Mouse (Mus musculus) neural tube, embryonic 11.5 days (tissue): ENCODE measurements around the gene Sult1a1. TPM values are rescaled to one million over a fixed set of nuclear protein-coding genes. Genes with fewer than 3 reads are reported as not detected.
"Not testable (repeated sequence)": the region's sequence is repeated elsewhere in the genome, so short reads cannot be mapped to it uniquely, and the experiment has no call there.

ENCODE experiments used
- ATAC-seq: fragments of 200-750 bp; cut with Nextera tagmentation; 2 replicates; pipeline ENCODE4 v1.8.0; 2017; ENCODE audit warnings: moderate number of reproducible peaks, mild to moderate bottlenecking, moderate TSS enrichment, moderate library complexity; ENCODE audit not compliant: insufficient read depth, low FRiP score, low TSS enrichment
- DNase-seq: peaks from one replicate; pipeline ENCODE4 v3.0.0-alpha.2; 2015; ENCODE audit warnings: low spot score
- H3K27ac ChIP-seq: fragments of 300-500 bp; sonication (generic); 2 replicates; pipeline ENCODE4 v1.5.1; 2014; ENCODE audit warnings: low read depth, mild to moderate bottlenecking, low read length
- H3K27me3 ChIP-seq: fragments of 300-500 bp; sonication (generic); 2 replicates; pipeline ENCODE4 v1.6.1; 2014; ENCODE audit warnings: mild to moderate bottlenecking, low read length, mixed read lengths; ENCODE audit not compliant: control insufficient read depth, insufficient read depth
- H3K36me3 ChIP-seq: fragments of 300-500 bp; sonication (generic); 2 replicates; pipeline ENCODE4 v1.6.1; 2014; ENCODE audit warnings: mild to moderate bottlenecking, low read length, moderate library complexity, mixed read lengths; ENCODE audit not compliant: control insufficient read depth, insufficient read depth
- H3K4me1 ChIP-seq: fragments of 300-500 bp; sonication (generic); 2 replicates; pipeline ENCODE4 v1.6.1; 2014; ENCODE audit warnings: low read length, mixed read lengths; ENCODE audit not compliant: control insufficient read depth, insufficient read depth
- H3K4me2 ChIP-seq: fragments of 300-500 bp; sonication (generic); 2 replicates; pipeline ENCODE4 v1.6.1; 2014; ENCODE audit warnings: low read depth, mild to moderate bottlenecking, moderate library complexity
- H3K4me3 ChIP-seq: fragments of 300-500 bp; sonication (generic); 2 replicates; pipeline ENCODE4 v1.5.1; 2014; ENCODE audit warnings: low read depth, low read length
- H3K9ac ChIP-seq: fragments of 300-500 bp; sonication (generic); 2 replicates; pipeline ENCODE4 v1.6.1; 2014; ENCODE audit warnings: mild to moderate bottlenecking, low read length
- H3K9me3 ChIP-seq: fragments of 300-500 bp; sonication (generic); 2 replicates; pipeline ENCODE4 v1.6.1; 2016; ENCODE audit warnings: low read length; ENCODE audit not compliant: control insufficient read depth
- WGBS: fragments of 180-500 bp; shearing (Covaris S2); extraction: QIAGEN DNeasy Blood & Tissue Kit; methylation state at CpG from one replicate; pipeline ENCODE4 v1.1.7; 2014; 5-methylcytosine and 5-hydroxymethylcytosine counted together
- polyA plus RNA-seq: library from polyadenylated mRNA; unstranded; fragments of >200 nt; fragmentation: Nextera tagmentation; extraction: Ambion mirVana; gene quantifications from 2 replicates; pipeline ENCODE4 v1.2.1, GENCODE M21; 2014

Gene Sult1a1
- polyA plus RNA-seq, 1 experiment from 2014 or later, result not detected

DNA sequence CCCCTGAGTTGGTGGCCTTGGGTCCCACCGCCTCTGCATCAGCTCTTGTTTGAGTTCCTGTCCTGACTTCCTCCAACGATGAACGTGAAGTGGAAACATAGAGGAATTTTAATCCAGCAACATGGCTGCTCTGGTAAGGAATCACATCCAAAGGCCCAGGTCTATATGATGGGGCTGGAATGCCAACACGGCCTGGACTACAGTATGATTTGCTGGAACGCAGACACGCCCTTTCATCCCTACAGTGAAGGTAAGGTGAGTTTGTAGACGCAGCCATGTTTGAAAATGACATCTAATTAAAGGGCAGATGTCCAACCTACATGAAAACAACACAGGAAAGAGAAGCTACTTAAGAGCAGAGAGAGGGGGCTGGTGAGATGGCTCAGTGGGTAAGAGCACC is 17.5 kb upstream of the Sult1a1 start:
- WGBS, result 94% methylated on average over 7 of the region's 7 CpGs
- no peaks in the 10 kb centered on the region for H3K27me3 ChIP-seq
- no peaks in the 10 kb centered on the region for H3K9me3 ChIP-seq
- H3K4me2 ChIP-seq, result no peak overlapping the region
- H3K9ac ChIP-seq, result no peak overlapping the region
- H3K36me3 ChIP-seq, result peaks cover 4% of the 10 kb centered on the region; the same call in 1 of the 2 replicates
- H3K4me3 ChIP-seq, result no peak overlapping the region
- ATAC-seq (no peak), DNase-seq (no peak)
- peaks cover 7% of the 10 kb centered on the region for H3K4me1 ChIP-seq
- no peak overlapping the region for H3K27ac ChIP-seq

- H3K4me1 ChIP-seq, result peaks cover 7% of the 10 kb centered on the region
- H3K4me2 ChIP-seq, result no peak overlapping the region
- DNase-seq, result peak; percentile 79
- no peaks in the 10 kb centered on the region for H3K9me3 ChIP-seq
- 49% methylated on average over 3 of the region's 3 CpGs for WGBS
- H3K27me3 ChIP-seq, result no peaks in the 10 kb centered on the region
- peaks cover 4% of the 10 kb centered on the region; the same call in 1 of the 2 replicates for H3K36me3 ChIP-seq
- no peak overlapping the region for H3K9ac ChIP-seq
- no peak overlapping the region for H3K4me3 ChIP-seq
- ATAC-seq, result no peak
- no peak overlapping the region for H3K27ac ChIP-seq
Measured at GRCm38 (mm10) chr7:126693256-126693655, 17.0 kb upstream of the Sult1a1 start.

- ATAC-seq (no peak), DNase-seq (no peak)
- Histone ChIP-seq H3K4me3 (no peak overlapping the region), H3K9ac (no peak overlapping the region), H3K27ac (no peak overlapping the region), H3K4me1 (peaks cover 7% of the 10 kb centered on the region), H3K9me3 (no peaks in the 10 kb centered on the region), H3K27me3 (no peaks in the 10 kb centered on the region), H3K4me2 (no peak overlapping the region), H3K36me3 (peaks cover 4% of the 10 kb centered on the region; the same call in 1 of the 2 replicates)
- WGBS, result 93% methylated on average over 26 of the region's 26 CpGs
Measured at GRCm38 (mm10) chr7:126692426-126692825, 16.2 kb upstream of the Sult1a1 start.

- no peaks in the 10 kb centered on the region for H3K27me3 ChIP-seq
- H3K9ac ChIP-seq, result no peak overlapping the region
- H3K9me3 ChIP-seq, result no peaks in the 10 kb centered on the region
- H3K27ac ChIP-seq, result no peak overlapping the region
- 95% methylated on average over 4 of the region's 5 CpGs for WGBS
- peaks cover 4% of the 10 kb centered on the region for H3K4me1 ChIP-seq
- peaks cover 4% of the 10 kb centered on the region; the same call in 1 of the 2 replicates for H3K36me3 ChIP-seq
- ATAC-seq, result no peak
- DNase-seq, result no peak
- H3K4me3 ChIP-seq, result no peak overlapping the region
- no peak overlapping the region for H3K4me2 ChIP-seq
Measured at GRCm38 (mm10) chr7:126691676-126692075, 15.4 kb upstream of the Sult1a1 start.

DNA sequence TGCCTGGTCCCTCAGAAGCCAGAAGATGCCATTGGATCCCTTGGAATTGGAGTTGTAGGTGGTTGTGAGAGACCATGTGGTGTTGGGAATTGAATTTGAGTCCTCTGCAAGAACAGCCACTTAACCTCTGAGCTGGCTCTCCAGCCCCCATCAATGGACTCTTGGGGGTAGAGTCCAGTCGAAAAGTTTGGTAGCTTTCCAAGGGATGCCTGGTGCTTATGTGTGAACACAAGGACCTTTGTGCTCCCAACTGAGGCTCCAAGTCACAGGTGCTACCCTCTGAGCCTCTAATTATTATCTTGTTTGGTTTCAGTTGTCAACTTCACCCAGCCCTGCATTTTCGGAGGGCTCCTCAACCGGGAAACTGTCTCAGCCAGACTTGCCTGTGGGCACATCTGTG is 14.5 kb upstream of the Sult1a1 start:
- Histone ChIP-seq H3K4me2 (no peak overlapping the region), H3K27me3 (no peaks in the 10 kb centered on the region), H3K9me3 (no peaks in the 10 kb centered on the region), H3K4me1 (no peaks in the 10 kb centered on the region), H3K4me3 (no peak overlapping the region), H3K36me3 (peaks cover 4% of the 10 kb centered on the region; the same call in 1 of the 2 replicates), H3K27ac (no peak overlapping the region), H3K9ac (no peak overlapping the region)
- WGBS, result 92% methylated on average over 3 of the region's 3 CpGs
- ATAC-seq (no peak), DNase-seq (no peak)

DNA sequence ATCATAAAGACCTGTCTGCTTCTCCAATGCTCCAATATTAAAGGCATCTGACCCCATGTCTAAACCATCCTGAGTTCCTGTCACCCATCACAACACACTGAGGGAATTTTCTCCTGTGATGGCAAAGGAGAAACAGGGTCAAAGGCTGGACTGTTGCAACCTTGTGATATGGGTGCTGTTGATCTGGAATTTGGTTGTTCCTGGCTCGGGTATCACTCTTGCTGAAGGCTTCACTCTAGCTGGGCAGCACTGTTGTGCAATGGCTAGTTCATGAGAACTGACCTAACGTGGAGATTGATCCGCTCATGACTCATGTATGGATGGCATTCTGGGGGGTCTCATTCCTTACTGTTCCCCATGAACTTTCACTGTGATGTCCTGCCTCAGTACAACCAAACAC is 12.8 kb upstream of the Sult1a1 start:
- H3K36me3 ChIP-seq, result peaks cover 4% of the 10 kb centered on the region; the same call in 1 of the 2 replicates
- 89% methylated on average over 3 of the region's 3 CpGs for WGBS
- ATAC-seq, result no peak

DNA sequence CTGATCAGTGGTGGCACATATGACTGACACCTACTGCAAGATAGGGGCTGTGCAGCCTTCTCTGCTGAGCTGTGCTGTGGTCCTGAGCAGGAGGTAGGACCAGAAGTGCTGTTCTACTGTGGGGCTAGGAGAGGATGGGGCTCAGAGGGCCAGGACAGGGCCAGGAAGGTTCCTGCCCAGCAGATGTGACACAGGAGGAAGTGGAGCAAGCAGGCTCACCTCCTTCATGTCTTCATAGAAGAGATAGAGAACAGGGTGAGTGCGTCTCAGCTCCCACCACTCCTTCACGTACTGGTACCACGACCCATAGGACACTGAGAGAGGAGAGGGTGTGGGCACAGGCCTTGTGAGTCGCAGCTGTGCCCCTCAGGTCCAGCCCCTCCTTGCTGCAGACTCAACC is 11.9 kb upstream of the Sult1a1 start:
- H3K4me3 ChIP-seq, H3K4me1 ChIP-seq, DNase-seq, H3K4me2 ChIP-seq, H3K36me3 ChIP-seq, ATAC-seq, H3K9ac ChIP-seq, H3K27me3 ChIP-seq, H3K27ac ChIP-seq, H3K9me3 ChIP-seq: not testable (repeated sequence)
- WGBS, result 75% methylated on average over 4 of the region's 4 CpGs

More for the DNA sequence above, 12.8 kb upstream of the Sult1a1 start:
- Histone ChIP-seq H3K9ac (no peak overlapping the region), H3K4me1 (no peaks in the 10 kb centered on the region), H3K27me3 (no peaks in the 10 kb centered on the region), H3K27ac (no peak overlapping the region), H3K9me3 (no peaks in the 10 kb centered on the region), H3K4me2 (no peak overlapping the region), H3K4me3 (no peak overlapping the region)
- no peak for DNase-seq

DNA sequence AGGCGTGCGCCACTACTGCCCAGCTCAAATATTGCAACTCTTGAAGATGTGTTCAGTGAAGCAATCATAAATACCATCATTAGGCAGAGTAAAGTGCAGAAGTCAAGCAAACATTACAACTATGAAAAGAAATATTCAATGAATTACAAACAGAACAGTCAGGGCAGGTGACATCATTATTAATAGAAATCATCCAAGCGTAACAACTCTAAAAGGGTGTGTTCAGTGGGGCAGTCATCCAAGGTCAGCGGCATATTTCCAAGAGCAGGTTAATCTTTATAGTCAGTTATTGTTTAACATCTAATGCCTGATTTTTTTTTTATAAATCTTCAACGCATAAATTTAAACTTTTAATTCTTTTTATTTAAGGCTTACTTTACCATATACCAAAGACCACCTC is 5.0 kb upstream of the Sult1a1 start:
- no peaks in the 10 kb centered on the region for H3K9me3 ChIP-seq
- no peak for DNase-seq

GRCm38 (mm10) chr7:126679683-126680082 is 3.5 kb upstream of the Sult1a1 start:
- H3K9ac ChIP-seq, result no peak overlapping the region
- H3K4me3 ChIP-seq, result no peak overlapping the region
- H3K9me3 ChIP-seq, result no peaks in the 10 kb centered on the region
- H3K4me2 ChIP-seq, result no peak overlapping the region
- H3K27me3 ChIP-seq, result no peaks in the 10 kb centered on the region
- WGBS, result 91% methylated on average over 5 of the region's 5 CpGs
- no peaks in the 10 kb centered on the region; the same call in 1 of the 2 replicates for H3K36me3 ChIP-seq
- no peaks in the 10 kb centered on the region for H3K4me1 ChIP-seq
- H3K27ac ChIP-seq, result no peak overlapping the region
- ATAC-seq (no peak), DNase-seq (no peak)

More for the DNA sequence above, 5.0 kb upstream of the Sult1a1 start:
- Histone ChIP-seq H3K27me3 (no peaks in the 10 kb centered on the region), H3K9ac (no peak overlapping the region), H3K4me3 (no peak overlapping the region), H3K4me2 (no peak overlapping the region), H3K4me1 (no peaks in the 10 kb centered on the region), H3K36me3 (no peaks in the 10 kb centered on the region; the same call in 1 of the 2 replicates), H3K27ac (no peak overlapping the region)
- no peak for ATAC-seq
- 96% methylated on average over 5 of the region's 5 CpGs for WGBS
